Mouse (Mus musculus) forebrain, embryonic 16.5 days (tissue): ENCODE measurements around the gene Klhl29. TPM values are rescaled to one million over a fixed set of nuclear protein-coding genes. Genes with fewer than 3 reads are reported as not detected.

Experiments
- ATAC-seq: fragments of 200-750 bp; cut with Nextera tagmentation; 2 replicates; pipeline ENCODE4 v1.8.0; 2017; ENCODE audit warnings: mild to moderate bottlenecking, moderate library complexity
- H3K27ac ChIP-seq: fragments of 300-500 bp; sonication (generic); 2 replicates; pipeline ENCODE4 v1.5.1; 2014; ENCODE audit warnings: low read length, control low read depth
- H3K27me3 ChIP-seq: fragments of 300-500 bp; sonication (generic); replicated peaks from 2 replicates; pipeline ENCODE4 v1.6.1; 2014; ENCODE audit warnings: low read length; ENCODE audit not compliant: control insufficient read depth, insufficient read depth
- H3K36me3 ChIP-seq: fragments of 300-500 bp; sonication (generic); 2 replicates; pipeline ENCODE4 v1.6.1; 2014; ENCODE audit not compliant: control insufficient read depth, insufficient read depth
- H3K4me1 ChIP-seq: fragments of 300-500 bp; sonication (generic); replicated peaks from 2 replicates; pipeline ENCODE4 v1.6.1; 2014; ENCODE audit warnings: low read length; ENCODE audit not compliant: control insufficient read depth, insufficient read depth
- H3K4me2 ChIP-seq: fragments of 300-500 bp; sonication (generic); 2 replicates; pipeline ENCODE4 v1.6.1; 2014; ENCODE audit warnings: mild to moderate bottlenecking, low read length, control low read depth
- H3K4me3 ChIP-seq: fragments of 300-500 bp; sonication (generic); replicated peaks from 2 replicates; pipeline ENCODE4 v1.5.1; 2014; ENCODE audit warnings: mild to moderate bottlenecking, low read length, control low read depth
- H3K9ac ChIP-seq: fragments of 300-500 bp; sonication (generic); replicated peaks from 2 replicates; pipeline ENCODE4 v1.6.1; 2014; ENCODE audit warnings: low read depth, low read length, control low read depth
- H3K9me3 ChIP-seq: fragments of 300-500 bp; sonication (generic); 2 replicates; pipeline ENCODE4 v1.6.1; 2016; ENCODE audit warnings: low read length; ENCODE audit not compliant: control insufficient read depth
- WGBS: fragments of 180-500 bp; shearing (Covaris S2); extraction: QIAGEN DNeasy Blood & Tissue Kit; methylation state at CpG from one replicate; pipeline ENCODE4 v1.1.7; 2014; 5-methylcytosine and 5-hydroxymethylcytosine counted together
- polyA plus RNA-seq: library from polyadenylated mRNA; unstranded; fragments of >200 nt; fragmentation: Nextera tagmentation; extraction: Ambion mirVana; gene quantifications from 2 replicates; pipeline ENCODE4 v1.2.1, GENCODE M21; 2015

Gene Klhl29
- polyA plus RNA-seq, 1 experiment from 2014 or later = 7.3 TPM

DNA sequence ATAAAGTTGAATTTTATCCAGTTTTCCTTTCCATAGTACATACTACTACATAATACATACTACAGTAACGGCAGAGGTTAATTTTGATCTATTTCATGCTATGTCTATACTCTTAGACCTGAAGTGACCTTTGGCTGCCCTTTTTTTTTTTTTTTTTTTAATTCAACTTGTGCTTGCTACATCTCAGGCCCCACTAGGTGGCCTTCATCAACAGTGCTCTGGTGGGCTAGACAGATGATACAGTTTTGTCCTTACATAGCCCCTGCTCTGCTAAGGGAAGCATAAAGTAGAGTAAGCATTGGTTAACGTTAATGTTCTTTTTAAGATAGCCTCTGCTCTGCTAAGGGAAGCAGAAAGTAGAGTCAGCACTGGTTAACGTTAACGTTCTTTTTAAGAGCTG is 327.4 kb downstream of the Klhl29 start:
- Histone ChIP-seq H3K9me3 (peaks cover 12% of the 10 kb centered on the region), H3K4me1 (no peaks in the 10 kb centered on the region), H3K36me3 (no peaks in the 10 kb centered on the region), H3K9ac (no peak overlapping the region), H3K4me2 (no peak overlapping the region), H3K27me3 (no peaks in the 10 kb centered on the region), H3K27ac (no peak overlapping the region), H3K4me3 (no peak overlapping the region)
- 92% methylated on average over 4 of the region's 4 CpGs for WGBS
- ATAC-seq = no peak

DNA sequence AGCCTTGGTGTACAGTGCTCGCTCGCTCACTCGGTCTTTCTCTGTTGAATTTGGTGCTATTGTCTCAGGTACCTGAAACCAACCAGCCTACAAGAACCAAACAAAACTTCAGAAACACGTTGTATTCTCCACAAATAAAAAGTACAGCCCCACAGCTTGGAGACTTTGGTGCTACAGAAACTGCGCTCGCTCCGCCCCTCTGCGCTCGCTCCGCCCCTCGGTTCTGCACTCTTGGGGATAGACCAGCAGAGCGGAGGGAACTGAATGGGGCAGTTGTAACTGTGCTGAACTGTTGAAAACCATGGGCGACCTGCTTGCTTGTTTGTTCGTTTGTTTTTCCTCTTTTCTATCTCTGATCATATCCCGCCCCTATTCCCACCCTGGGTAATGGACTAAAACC is 331.3 kb downstream of the Klhl29 start:
- no peaks in the 10 kb centered on the region for H3K27me3 ChIP-seq
- H3K27ac ChIP-seq = no peak overlapping the region
- no peaks in the 10 kb centered on the region for H3K9me3 ChIP-seq
- H3K4me1 ChIP-seq = no peaks in the 10 kb centered on the region
- H3K9ac ChIP-seq = no peak overlapping the region
- H3K4me3 ChIP-seq = no peak overlapping the region
- no peaks in the 10 kb centered on the region for H3K36me3 ChIP-seq
- WGBS = 90% methylated on average over 15 of the region's 15 CpGs
- no peak for ATAC-seq
- H3K4me2 ChIP-seq = no peak overlapping the region

DNA sequence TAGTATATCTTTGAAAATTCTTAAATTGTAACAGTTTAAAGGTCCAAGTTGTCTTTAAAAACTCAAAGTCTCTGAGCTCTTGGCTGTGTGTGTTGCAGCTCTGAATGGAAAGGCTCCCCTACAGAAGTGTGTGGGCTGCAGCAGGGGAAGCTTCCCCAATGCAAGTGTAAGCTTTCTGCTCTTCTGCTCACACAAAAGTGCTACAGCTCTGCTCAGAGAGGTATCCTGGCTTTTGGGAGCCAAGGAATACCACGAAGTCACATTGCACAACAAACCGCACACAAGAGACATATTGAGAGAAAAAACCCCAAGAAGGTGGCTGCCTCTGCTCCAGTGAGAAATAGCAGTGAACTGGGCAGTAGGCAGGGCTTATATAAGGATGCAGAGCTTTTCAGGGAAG is 337.5 kb downstream of the Klhl29 start:
- H3K27me3 ChIP-seq = no peaks in the 10 kb centered on the region
- H3K4me1 ChIP-seq = no peaks in the 10 kb centered on the region
- no peak for ATAC-seq
- no peaks in the 10 kb centered on the region for H3K9me3 ChIP-seq
- WGBS = 97% methylated on average over 2 of the region's 2 CpGs
- no peak overlapping the region for H3K27ac ChIP-seq
- H3K36me3 ChIP-seq = peaks cover 4% of the 10 kb centered on the region; the same call in 1 of the 2 replicates
- H3K4me3 ChIP-seq = no peak overlapping the region
- no peak overlapping the region for H3K4me2 ChIP-seq
- no peak overlapping the region for H3K9ac ChIP-seq

DNA sequence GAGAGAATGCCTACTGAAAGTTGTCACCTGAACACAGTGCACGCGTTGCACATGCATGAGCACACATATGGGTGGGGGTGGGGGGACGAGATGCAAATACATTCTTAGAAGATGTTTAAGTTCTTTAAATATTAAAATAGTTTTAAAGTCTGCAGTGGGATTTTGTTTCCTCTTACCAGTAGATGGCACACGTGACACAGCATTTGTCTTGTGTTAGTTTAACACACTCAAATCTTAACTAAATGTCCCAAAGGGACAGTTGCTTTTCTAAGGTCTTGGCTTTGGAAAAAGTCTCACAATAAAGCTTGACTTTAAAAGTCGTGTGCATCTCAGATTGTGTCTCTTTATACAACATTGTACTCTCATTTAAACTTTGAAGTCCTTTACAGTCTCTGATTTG is 346.4 kb downstream of the Klhl29 start:
- no peak overlapping the region for H3K27ac ChIP-seq
- 87% methylated on average over 5 of the region's 5 CpGs for WGBS
- no peaks in the 10 kb centered on the region for H3K27me3 ChIP-seq
- H3K36me3 ChIP-seq = peaks cover 4% of the 10 kb centered on the region; the same call in 1 of the 2 replicates
- H3K9me3 ChIP-seq = no peaks in the 10 kb centered on the region
- no peak for ATAC-seq
- peaks cover 4% of the 10 kb centered on the region for H3K4me1 ChIP-seq
- H3K9ac ChIP-seq = no peak overlapping the region
- no peak overlapping the region for H3K4me3 ChIP-seq
- H3K4me2 ChIP-seq = no peak overlapping the region
